Mouse (Mus musculus) midbrain, embryonic 14.5 days (tissue): ENCODE measurements around the gene 1700017N19Rik. TPM values are rescaled to one million over a fixed set of nuclear protein-coding genes. Genes with fewer than 3 reads are reported as not detected.
A peak's percentile ranks its signal among the peaks of the same experiment; 100 is the strongest.

Experiments
- ATAC-seq: fragments of 200-750 bp; cut with Nextera tagmentation; 2 replicates; pipeline ENCODE4 v1.8.0; 2017; ENCODE audit warnings: moderate number of reproducible peaks, moderate library complexity; ENCODE audit not compliant: low FRiP score, low TSS enrichment
- DNase-seq: peaks from one replicate; pipeline ENCODE4 v3.0.0-alpha.2; 2015
- H3K27ac ChIP-seq: fragments of 300-500 bp; sonication (generic); replicated peaks from 2 replicates; pipeline ENCODE4 v1.5.1; 2014; ENCODE audit warnings: mild to moderate bottlenecking, low read depth, low read length, moderate library complexity
- H3K27me3 ChIP-seq: fragments of 300-500 bp; sonication (generic); 2 replicates; pipeline ENCODE4 v1.6.1; 2014; ENCODE audit warnings: low read length, control low read depth, mixed read lengths; ENCODE audit not compliant: control insufficient read depth, insufficient read depth
- H3K36me3 ChIP-seq: fragments of 300-500 bp; sonication (generic); 2 replicates; pipeline ENCODE4 v1.6.1; 2014; ENCODE audit warnings: low read length, control low read depth; ENCODE audit not compliant: control insufficient read depth, insufficient read depth
- H3K4me1 ChIP-seq: fragments of 300-500 bp; sonication (generic); 2 replicates; pipeline ENCODE4 v1.6.1; 2014; ENCODE audit warnings: mild to moderate bottlenecking, antibody characterized with exemption, low read length, control low read depth; ENCODE audit not compliant: control insufficient read depth, insufficient read depth
- H3K4me2 ChIP-seq: fragments of 300-500 bp; sonication (generic); 2 replicates; pipeline ENCODE4 v1.6.1; 2014; ENCODE audit warnings: mild to moderate bottlenecking, low read length, moderate library complexity
- H3K4me3 ChIP-seq: fragments of 300-500 bp; sonication (generic); replicated peaks from 2 replicates; pipeline ENCODE4 v1.5.1; 2014; ENCODE audit warnings: low read depth, low read length
- H3K9ac ChIP-seq: fragments of 300-500 bp; sonication (generic); replicated peaks from 2 replicates; pipeline ENCODE4 v1.6.1; 2014; ENCODE audit warnings: mild to moderate bottlenecking, low read length, moderate library complexity
- H3K9me3 ChIP-seq: fragments of 300-500 bp; sonication (generic); 2 replicates; pipeline ENCODE4 v1.6.1; 2016; ENCODE audit warnings: low read length, control low read depth, mixed read lengths; ENCODE audit not compliant: control insufficient read depth
- WGBS: fragments of 180-500 bp; shearing (Covaris S2); extraction: QIAGEN DNeasy Blood & Tissue Kit; methylation state at CpG from one replicate; pipeline ENCODE4 v1.1.7; 2014; 5-methylcytosine and 5-hydroxymethylcytosine counted together
- polyA plus RNA-seq: library from polyadenylated mRNA; unstranded; fragments of >200 nt; fragmentation: Nextera tagmentation; extraction: Ambion mirVana; gene quantifications from 2 replicates; pipeline ENCODE4 v1.2.1, GENCODE M21; 2014

The 1700017N19Rik gene
- polyA plus RNA-seq, 1 experiment from 2014 or later = 0.34 TPM

DNA sequence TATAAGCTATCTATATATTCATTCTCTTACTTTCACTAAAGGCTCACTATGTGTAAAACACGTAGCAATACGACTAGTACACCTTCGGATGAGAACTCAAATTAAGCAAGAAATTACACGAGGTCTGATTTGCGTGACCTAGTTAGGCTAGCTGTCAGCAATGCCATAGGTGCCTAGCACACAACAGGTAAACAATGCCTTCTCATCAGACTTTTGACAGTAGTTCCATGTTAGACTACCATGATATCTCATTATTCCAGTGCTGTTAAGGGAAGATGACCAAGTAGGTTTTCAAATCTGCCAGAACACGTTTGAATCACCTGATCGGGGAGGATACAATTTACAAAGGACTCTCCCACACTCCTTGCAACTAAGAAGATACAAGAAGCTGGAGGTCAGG, 1.8 kb upstream of the 1700017N19Rik start:
- H3K4me1 ChIP-seq = peaks cover 11% of the 10 kb centered on the region; the same call in 1 of the 2 replicates
- ATAC-seq = 0 out of 2 replicates have a peak, but pooled peaks have one; percentile 53
- H3K27me3 ChIP-seq = no peaks in the 10 kb centered on the region
- peak overlapping the region; percentile 77 for H3K4me3 ChIP-seq
- peak overlapping the region; percentile 82 for H3K27ac ChIP-seq
- peak overlapping the region; percentile 77 for H3K9ac ChIP-seq
- H3K9me3 ChIP-seq = no peaks in the 10 kb centered on the region
- peak; percentile 9 for DNase-seq
- H3K4me2 ChIP-seq = peak overlapping the region; percentile 72
- 48% methylated on average over 7 of the region's 7 CpGs for WGBS
- H3K36me3 ChIP-seq = no peaks in the 10 kb centered on the region; the same call in 1 of the 2 replicates

DNA sequence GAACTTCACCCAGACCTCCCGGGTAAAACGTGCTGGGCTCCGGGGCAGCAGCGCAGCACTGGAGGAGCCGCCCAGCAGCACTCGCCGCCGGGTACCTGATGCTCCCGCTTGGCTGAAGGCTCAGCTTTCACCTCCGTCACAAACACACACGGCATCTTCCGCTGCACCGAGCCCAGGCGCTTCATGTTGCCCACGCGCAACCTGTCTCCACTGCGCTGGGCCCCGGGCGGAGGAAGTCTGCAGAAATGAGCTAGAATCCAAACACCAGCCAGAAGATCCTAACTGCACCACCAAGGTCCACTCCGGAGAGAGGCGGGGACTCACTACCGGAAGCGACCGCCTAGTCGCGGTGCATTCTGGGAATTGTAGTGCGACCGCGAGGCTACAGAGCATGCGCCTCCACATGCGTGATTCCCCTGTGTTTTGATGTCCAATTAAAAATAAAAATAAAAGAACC, 1.3 kb upstream of the 1700017N19Rik start:
- H3K27me3 ChIP-seq = no peaks in the 10 kb centered on the region
- H3K36me3 ChIP-seq = no peaks in the 10 kb centered on the region; the same call in 1 of the 2 replicates
- H3K4me1 ChIP-seq = peaks cover 11% of the 10 kb centered on the region; the same call in 1 of the 2 replicates
- peak overlapping the region; percentile 77 for H3K9ac ChIP-seq
- H3K4me3 ChIP-seq = peak overlapping the region; percentile 77
- ATAC-seq (peak; percentile 98), DNase-seq (peak; percentile 97)
- under 1% methylated on average over 31 of the region's 31 CpGs for WGBS
- H3K4me2 ChIP-seq = peak overlapping the region; percentile 72
- peak overlapping the region; percentile 82 for H3K27ac ChIP-seq
- H3K9me3 ChIP-seq = no peaks in the 10 kb centered on the region

DNA sequence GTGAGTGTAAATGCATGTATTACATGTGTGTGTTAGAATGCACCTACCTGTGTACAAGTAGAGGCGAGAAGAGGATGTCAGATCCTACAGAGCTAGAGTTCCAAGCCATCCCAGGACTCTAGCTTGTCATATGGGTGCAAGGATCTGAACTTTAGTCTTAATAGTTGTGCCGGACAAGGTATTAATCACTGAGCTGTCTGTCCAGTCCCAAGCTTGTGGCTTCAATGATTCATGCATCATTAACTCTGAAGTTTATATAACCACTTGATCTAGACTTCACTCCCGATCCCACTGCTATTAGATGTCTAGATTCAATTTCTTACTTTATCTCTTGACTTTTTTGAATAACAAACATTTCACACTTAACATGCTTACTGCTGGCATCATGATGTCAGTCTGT, 8.1 kb downstream of the 1700017N19Rik start:
- H3K4me1 ChIP-seq = no peaks in the 10 kb centered on the region
- no peak for ATAC-seq
- H3K36me3 ChIP-seq = no peaks in the 10 kb centered on the region
- no peak overlapping the region for H3K4me3 ChIP-seq
- no peak overlapping the region for H3K27ac ChIP-seq
- H3K4me2 ChIP-seq = no peak overlapping the region
- DNase-seq = no peak
- no peaks in the 10 kb centered on the region for H3K27me3 ChIP-seq
- WGBS = 79% methylated on average over 3 of the region's 3 CpGs
- no peak overlapping the region for H3K9ac ChIP-seq
- H3K9me3 ChIP-seq = no peaks in the 10 kb centered on the region

DNA sequence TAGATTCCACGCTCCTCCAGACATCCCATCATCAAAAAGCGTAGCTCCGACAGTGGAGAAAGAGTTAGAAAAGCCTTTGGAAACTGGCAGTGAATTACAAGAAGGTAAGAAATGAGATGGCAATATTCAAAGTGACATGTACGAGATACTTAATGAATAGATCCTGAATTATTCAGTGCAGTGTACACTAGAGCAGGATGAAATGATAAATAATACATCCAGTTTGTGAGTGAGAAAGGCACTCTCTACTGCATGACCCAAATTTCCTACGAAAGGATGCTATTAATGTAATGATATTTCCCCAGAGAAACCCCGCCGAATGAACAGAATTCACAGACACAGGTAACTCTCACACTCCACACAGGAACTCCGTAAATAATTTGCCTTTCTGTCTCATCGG, 13.2 kb downstream of the 1700017N19Rik start:
- Histone ChIP-seq H3K4me1 (no peaks in the 10 kb centered on the region), H3K9ac (no peak overlapping the region), H3K36me3 (no peaks in the 10 kb centered on the region), H3K27ac (peak overlapping the region; percentile 58), H3K27me3 (no peaks in the 10 kb centered on the region), H3K4me3 (no peak overlapping the region), H3K4me2 (0 out of 2 replicates have a peak overlapping the region, but pooled peaks have one; percentile 8), H3K9me3 (no peaks in the 10 kb centered on the region)
- 58% methylated on average over 9 of the region's 9 CpGs for WGBS
- ATAC-seq = peak; percentile 82
- peak; percentile 68 for DNase-seq

DNA sequence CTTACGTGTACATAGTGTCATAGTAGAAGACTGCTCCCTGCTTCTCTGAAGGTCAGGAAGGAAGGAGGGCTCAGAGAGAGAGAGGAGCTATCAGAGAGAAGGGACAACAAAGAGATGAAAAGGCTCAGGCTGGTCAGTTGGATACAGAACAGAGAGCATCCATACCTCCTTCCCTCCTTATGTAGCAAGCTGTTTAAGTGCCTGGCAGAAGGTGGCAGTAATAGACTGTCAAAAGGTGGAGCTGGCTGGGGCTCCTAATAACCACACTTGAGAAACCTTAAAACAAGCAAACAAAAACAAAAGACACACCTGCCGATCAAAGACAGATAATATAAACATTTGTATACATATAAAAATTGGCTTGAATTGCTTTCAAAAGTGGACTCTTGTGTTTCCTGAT, 14.0 kb downstream of the 1700017N19Rik start:
- H3K9me3 ChIP-seq = no peaks in the 10 kb centered on the region
- H3K27ac ChIP-seq = peak overlapping the region; percentile 58
- no peak overlapping the region for H3K4me3 ChIP-seq
- no peaks in the 10 kb centered on the region for H3K27me3 ChIP-seq
- no peaks in the 10 kb centered on the region for H3K36me3 ChIP-seq
- no peak overlapping the region for H3K9ac ChIP-seq
- H3K4me2 ChIP-seq = no peak overlapping the region
- H3K4me1 ChIP-seq = no peaks in the 10 kb centered on the region
- ATAC-seq (peak; percentile 62; the same call in 1 of the 2 replicates), DNase-seq (peak; percentile 70)
- 66% methylated on average over 2 of the region's 2 CpGs for WGBS

DNA sequence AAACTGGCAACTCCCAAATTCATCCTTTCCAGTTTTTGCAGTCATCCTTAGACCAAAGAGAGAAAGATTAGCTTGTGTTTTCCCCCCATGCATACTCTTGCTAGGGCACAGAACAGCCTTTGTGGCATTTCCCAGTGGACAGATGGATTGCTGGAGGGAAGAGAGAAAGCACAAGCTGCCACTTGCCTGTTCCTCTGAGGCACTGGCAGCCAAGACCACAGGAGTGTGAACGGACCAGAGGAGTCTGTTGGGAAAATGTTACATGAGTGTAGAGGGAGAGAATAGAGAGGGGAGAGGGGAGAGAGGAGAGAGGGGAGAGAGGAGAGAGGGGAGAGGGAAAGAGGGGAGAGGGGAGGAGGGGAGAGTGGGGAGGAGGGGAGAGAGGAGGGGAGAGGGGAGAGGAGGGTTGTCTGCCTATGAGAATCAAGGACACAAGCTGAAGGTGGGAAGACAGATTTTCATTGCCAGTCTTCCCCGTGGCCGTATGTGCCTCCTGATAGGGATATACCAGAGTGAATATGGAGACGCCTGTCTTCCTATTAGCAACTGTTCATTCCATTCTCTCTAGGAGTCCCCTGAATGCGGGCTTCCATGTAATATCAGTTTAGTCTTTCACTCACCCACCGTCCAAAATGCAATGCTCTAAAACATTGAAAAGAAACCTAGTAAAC, 27.1 kb downstream of the 1700017N19Rik start:
- no peak for ATAC-seq
- DNase-seq = peak; percentile 10
- 69% methylated on average over 6 of the region's 6 CpGs for WGBS

DNA sequence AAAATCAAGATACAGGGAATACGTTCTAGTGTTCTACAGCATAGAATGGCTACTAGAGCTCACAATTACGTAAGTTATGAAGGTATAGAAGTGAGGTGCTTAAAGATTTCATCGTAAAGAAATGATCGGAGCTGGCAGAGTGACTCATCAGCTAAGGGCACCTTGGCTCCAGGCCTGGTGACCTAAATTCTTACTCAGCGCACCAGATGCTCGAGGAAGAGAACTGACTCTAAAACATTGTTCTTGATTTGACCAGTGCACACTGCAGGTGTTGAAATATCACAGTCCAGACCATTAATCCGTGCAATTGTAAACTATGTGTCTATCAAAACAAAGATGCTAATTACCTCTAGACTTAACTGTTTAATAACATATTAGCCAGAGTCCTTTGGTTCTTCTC, 29.2 kb downstream of the 1700017N19Rik start:
- Histone ChIP-seq H3K4me1 (no peaks in the 10 kb centered on the region), H3K9me3 (no peaks in the 10 kb centered on the region), H3K4me3 (no peak overlapping the region), H3K4me2 (no peak overlapping the region), H3K36me3 (no peaks in the 10 kb centered on the region), H3K27ac (no peak overlapping the region), H3K9ac (no peak overlapping the region), H3K27me3 (no peaks in the 10 kb centered on the region)
- DNase-seq = no peak
- 93% methylated on average over 7 of the region's 7 CpGs for WGBS
- no peak for ATAC-seq

More for the DNA sequence above, 27.1 kb downstream of the 1700017N19Rik start:
- Histone ChIP-seq H3K27me3 (no peaks in the 10 kb centered on the region), H3K4me2 (no peak overlapping the region), H3K4me1 (no peaks in the 10 kb centered on the region), H3K27ac (no peak overlapping the region), H3K9ac (no peak overlapping the region), H3K36me3 (no peaks in the 10 kb centered on the region), H3K4me3 (no peak overlapping the region), H3K9me3 (no peaks in the 10 kb centered on the region)

DNA sequence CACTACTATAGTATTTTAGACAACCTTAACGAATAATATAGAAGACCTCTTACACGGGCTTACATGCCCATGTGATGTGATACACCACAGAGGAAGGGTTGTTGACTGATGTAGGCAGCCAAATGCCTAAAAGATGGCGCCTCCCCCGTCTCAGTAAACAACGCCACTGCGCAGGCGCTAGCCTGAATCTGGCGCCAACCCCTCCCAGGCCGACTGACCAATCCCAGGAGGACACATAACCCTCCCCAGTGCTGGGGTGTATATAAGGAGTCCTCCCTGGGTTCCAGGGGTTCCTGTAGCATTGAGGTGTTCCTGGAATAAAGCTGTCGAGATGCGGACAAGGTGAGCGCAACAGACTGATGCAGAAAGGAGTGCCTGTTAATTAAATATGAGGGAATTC, 29.8 kb downstream of the 1700017N19Rik start:
- no peaks in the 10 kb centered on the region for H3K36me3 ChIP-seq
- H3K4me3 ChIP-seq = no peak overlapping the region
- no peaks in the 10 kb centered on the region for H3K27me3 ChIP-seq
- 93% methylated on average over 12 of the region's 12 CpGs for WGBS
- H3K27ac ChIP-seq = no peak overlapping the region
- DNase-seq (no peak), ATAC-seq (no peak)
- no peaks in the 10 kb centered on the region for H3K9me3 ChIP-seq
- H3K4me1 ChIP-seq = no peaks in the 10 kb centered on the region
- H3K9ac ChIP-seq = no peak overlapping the region
- no peak overlapping the region for H3K4me2 ChIP-seq

DNA sequence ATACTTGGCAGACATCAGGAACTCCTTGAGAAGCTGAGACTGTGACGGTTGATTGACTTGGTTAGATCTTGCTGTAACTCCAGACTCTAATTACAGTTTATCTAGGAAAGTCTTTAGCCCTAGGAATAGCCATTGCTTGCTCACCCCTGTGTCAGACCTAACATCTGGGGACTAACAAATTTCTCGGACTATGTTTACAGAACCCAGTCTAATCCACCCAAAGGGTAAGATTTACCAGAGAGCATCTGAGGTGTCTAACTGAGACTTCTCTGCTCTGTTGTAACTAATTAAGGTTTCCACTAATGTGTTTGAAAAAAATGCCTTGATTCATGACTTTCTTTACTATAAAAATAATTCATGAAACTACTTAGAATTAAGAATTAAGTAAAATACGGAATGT, 32.2 kb downstream of the 1700017N19Rik start:
- no peak overlapping the region for H3K4me2 ChIP-seq
- no peak for DNase-seq
- WGBS = 72% methylated on average over 3 of the region's 3 CpGs
- no peak overlapping the region for H3K9ac ChIP-seq
- H3K27me3 ChIP-seq = no peaks in the 10 kb centered on the region
- no peaks in the 10 kb centered on the region for H3K9me3 ChIP-seq
- ATAC-seq = no peak
- no peak overlapping the region for H3K4me3 ChIP-seq
- no peak overlapping the region for H3K27ac ChIP-seq
- no peaks in the 10 kb centered on the region for H3K36me3 ChIP-seq
- no peaks in the 10 kb centered on the region for H3K4me1 ChIP-seq
